Mouse (Mus musculus) adrenal gland, postnatal 36 days (tissue): ENCODE results near the gene Kazald1. TPM values are rescaled to one million over a fixed set of nuclear protein-coding genes. Genes with fewer than 3 reads are reported as not detected.

Source experiments
- DNase-seq, 2 experiments: peaks; one replicate each; pipeline ENCODE4 v3.0.0; 2021; ENCODE audit warnings: mixed read lengths in 1 of 2
- total RNA-seq, 2 experiments: library from RNA; stranded (reverse); gene quantifications; 2 replicates each; pipeline ENCODE4 v1.2.3; 2021

The Kazald1 gene
- total RNA-seq, 2 experiments from 2014 or later, result 3.9 to 6.6 TPM

DNA sequence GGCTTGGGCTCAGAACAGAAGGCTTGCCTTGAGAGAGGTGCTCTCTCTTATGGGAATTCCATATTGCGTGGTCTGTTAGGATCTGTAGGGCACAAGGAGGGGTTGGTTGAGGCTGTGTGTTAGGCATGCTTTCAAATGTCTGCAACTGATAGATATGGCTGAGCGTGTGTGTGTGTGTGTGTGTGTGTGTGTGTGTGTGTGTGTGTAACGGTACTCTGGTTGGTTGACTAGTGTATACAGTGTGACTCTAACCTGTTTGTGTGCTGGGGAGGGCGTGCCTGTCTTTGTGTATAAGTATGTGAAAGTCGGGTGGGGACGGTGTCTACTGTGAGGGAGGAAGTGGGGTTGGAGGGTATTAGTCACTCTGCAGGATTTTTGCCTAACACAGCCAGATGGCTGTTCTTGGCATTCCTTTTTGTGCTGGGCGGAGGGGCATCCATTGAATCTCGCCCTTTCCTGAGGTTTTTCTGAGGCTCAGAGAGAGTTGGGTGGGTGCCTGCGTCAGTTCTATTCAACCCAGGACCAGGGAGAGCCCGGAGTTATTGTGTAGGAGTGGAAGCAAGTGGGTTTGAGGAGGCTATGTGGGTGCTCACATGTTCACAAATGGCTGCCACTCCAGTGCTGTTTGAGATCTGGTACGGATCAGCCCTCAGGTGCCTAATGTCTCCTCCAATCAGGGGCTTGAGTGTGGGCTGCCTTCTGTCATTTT, 27.0 kb upstream of the Kazald1 start:
- DNase-seq, result peak; percentile 53 to 59

DNA sequence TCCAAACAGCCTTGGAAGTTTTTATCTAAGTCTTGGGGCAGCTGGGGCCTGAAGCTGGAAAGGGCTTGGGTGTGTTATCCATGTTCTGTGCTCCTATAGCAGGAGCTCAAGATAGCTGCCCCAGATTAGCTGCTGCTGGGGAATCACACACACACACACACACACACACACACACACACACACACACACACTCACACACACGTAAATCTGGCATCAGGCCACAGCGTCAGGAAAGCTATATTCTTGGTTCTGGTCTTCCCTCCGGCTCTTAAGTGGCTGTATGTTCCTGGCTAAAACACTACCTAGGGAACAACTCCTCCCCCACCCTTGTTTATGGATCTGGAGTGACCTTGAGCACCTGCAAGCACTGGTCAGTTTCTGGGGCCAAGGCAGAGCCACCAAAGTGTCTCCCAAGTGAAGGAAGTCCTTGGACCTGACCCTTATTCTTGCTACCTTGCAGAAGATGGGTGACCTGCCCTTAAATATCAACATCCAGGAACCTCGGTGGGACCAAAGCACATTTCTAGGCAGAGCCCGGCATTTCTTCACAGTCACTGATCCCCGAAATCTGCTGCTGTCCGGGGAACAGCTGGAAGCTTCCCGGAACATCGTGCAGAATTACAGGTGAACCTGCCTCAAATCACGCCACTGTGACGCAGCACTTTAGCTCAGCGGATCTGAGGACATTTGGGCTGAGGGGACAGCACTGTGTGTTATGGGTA, 26.2 kb upstream of the Kazald1 start:
- no peak for DNase-seq

DNA sequence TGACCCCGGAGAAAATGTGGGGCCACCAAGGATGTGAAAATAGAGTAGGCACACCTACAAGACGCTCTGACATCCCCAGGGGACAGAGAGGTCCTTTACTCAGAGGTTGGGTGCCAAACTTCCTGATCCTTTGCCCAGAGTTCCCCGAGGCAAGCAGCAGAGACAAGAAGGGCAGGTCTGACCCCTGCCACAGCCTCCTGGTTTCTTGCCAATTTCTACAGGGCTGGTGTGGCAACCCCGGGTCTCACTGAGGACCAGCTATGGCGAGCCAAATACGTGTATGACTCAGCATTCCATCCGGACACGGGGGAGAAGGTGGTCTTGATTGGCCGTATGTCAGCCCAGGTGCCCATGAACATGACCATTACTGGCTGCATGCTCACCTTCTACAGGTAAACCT, 25.5 kb upstream of the Kazald1 start:
- DNase-seq, result no peak

DNA sequence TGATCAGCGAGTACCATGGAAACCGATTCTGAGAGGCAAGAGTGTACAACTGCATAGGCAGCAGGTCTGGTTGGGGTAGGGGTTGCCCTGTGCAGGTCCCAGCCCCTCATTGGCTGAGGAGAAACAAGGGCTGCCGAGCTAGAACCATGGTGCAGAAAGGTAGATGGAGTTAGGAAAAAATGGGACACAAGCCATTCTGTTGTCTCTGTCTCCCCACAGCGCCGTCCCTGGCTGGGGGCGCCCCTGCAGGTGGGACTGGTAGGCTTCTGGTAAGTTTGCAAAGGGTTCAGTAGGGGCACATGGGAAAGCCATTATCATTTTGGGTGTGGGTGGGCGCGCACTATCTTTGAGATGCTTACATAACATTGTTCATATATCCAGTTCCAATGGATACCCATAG, 21.6 kb upstream of the Kazald1 start:
- no peak for DNase-seq

DNA sequence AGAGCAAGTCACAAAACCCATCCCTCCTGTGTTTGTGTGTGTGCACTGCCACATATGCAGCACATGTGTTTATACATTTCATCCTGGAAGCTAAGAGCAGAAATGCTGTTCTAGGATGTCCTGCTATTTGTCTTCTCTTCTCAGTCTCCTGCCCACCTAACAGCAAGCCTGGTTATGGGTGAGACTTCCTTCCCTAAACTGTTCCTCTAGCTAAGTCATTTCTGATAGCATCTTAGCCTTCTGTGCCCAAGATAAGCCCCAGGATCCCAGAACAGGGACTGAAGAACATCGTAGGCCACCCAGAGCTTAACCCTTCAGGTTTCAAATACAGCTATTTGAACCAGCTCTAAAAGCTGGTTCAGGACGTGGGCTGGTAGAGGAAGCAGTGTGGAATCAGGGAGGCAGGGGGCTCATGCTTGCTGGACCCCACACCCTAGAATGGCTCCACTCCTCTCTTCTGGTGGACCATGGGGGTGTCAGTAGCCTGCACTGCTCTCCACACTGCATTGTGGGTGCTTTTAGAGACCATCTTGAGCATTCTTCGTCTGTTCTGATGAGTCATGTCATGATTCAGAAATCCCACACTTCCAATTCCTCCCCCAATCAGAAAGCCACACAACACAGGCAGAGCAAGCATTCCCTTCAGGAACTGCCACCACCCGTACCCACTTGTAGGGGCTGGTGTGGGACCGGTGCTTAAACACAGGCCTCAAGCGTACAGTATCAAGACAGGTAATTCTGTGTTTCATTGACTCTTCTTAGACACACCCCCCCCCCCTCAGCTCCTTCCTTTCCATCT, 19.9 kb upstream of the Kazald1 start:
- DNase-seq, result peak; percentile 42 to 52

DNA sequence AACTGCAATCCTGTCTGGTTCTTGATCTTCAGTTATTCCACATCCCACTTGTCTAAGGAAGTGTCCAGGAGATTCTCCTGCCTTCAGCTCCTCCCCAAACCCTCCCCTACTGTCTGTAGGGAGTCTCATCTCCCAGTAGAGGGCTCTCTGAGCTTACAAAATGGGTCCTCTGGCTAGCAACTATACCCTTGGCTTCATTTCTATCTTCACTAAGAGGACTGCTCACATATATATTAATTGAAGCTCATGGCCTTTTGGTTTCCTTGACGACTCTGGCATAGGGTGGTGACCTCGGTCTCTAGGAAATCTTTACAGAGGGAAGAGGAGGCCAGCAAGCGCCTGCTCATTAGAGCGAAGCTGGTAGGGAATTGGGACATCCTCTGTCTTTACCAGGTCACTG, 18.7 kb upstream of the Kazald1 start:
- DNase-seq, result peak in 1 of 2 experiments; percentile 59

DNA sequence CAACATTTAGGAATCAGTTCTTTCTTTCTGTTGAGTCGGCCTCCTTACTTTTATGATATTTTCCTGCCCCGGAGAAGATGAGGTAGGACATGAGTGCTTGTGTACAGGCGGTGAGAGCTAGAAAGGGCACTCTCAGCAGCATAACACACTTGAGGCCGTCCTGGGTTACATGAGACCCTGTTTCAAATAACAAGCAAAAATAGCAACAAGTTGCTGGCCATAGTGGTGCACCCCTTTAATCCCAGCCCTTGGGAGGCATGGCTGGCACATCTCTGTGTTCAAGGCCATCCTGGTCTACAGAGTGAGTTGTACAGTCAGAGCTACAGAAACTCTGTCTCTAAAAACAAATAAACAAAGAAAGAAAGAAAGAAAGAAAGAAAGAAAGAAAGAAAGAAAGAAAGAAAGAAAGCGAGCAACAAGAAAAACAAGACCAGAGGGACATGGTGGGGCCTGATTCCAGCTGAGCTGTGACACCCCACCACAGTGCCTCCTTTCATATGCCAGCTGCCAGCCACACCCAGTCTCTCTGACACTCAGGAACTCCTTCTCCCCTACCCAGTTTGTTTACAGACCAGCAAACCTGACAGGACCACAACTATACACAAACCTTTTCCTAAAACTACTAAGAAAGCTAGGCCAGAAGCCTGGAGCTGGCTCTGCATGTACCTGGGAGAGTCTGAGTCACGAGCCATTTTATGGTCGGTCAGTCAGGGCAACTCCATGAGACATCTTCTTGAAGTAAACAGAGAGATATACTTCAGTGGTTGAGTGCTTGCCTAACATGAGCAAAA, 17.9 kb upstream of the Kazald1 start:
- DNase-seq, result no peak

DNA sequence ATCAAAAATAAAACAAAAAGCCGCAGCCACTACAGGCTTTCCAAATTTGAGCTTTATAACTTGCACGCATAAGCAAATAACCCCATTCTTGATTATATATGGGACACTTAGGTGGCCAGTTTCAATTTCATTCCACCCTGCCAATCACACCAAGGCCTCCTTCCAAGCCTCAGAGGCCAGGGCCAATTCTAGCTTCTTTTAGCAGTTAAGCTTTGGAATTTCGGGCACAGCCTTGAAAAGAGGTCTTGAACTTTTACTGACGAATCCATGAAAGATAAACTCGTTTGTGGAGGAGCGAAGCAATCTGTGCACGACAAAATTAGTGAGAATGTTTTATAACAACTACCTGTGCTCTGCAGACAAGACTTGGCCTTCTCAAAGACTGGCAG, 17.3 kb upstream of the Kazald1 start:
- peak; percentile 59 to 63 for DNase-seq

DNA sequence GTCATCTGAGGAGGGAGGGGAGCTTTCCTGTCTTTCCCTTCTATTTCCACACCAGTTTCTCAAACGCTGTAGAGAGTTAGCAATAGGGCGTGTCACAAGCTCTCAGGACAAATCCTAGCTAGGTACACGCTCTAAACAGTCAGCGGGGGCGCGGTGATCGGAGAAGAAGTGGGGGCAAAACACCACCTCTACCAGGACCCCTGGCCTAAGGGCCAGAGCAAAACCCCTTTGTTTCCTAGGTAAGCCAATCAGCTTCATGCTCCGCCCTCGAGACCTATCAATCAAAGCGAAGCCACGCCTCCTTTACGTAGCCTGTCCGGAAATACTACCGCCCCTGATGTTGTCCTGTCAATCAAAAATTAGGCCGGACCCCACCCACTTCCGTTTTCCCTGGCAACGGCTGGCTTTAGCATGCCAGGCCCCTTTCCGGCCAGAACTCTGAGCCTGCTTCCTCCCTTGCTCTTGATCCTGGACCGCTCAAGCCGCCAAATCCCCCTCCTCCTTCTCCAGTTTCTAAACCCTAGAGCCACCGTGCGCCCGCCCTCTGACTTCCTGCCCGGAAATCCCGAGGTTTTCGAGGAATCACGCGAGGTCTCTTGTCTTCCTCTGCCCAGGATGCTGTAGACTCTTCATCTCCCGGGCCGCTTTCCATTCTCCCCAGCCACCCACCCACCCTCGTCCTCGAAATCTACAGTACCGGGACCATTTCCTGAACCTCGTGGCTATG, 16.8 kb upstream of the Kazald1 start:
- DNase-seq, result peak; percentile 91 to 92

DNA sequence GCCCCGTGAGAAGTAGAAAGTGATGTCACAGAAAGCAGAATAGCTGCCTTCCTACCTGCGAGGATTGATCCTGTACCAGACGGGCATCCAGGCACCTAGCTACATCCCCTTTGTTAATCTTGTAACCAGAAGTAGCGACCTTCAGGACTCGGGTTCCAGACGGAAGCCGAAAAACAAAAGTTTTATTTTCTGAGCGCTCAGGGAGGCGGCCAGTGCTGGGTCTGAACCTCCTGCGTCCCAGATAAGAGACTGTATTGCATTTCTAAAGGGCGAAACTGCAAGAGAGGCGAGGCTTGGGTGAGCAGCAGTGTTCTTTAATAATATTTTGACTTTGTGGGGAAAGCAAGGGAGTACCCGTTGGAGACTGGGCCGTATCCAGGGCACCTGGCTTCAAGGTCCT, 16.2 kb upstream of the Kazald1 start:
- DNase-seq, result no peak

DNA sequence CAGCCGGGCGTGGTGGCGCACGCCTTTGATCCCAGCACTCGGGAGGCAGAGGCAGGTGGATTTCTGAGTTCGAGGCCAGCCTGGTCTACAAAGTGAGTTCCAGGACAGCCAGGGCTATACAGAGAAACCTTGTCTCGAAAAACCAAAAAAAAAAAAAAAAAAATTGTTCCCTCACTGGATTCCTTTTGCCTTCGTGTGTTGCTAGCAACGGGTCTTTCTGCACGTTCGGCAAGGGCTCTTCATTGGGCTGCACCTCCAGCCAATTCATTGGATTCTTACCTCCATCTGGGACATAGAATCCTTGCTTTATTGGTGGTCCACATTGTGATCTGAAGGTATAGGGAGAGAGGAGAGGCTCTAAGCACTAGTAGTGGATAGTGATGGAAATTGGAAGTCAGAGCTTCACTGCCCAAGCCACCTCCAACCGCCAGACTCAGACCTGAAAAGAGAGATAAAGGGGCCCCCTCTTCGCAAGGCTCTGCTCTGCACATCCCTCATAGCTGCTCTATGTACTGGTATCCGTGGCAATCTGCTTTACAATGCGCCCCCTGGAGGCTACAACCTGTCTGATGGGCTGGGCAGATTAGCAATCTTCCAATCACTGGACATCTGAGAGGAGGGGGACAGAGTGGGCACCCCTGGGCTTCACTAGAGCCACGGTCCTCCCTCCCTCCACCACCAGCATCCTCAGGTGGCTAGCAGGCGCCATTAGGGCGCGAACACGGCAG, 11.3 kb upstream of the Kazald1 start:
- peak; percentile 75 to 83 for DNase-seq

DNA sequence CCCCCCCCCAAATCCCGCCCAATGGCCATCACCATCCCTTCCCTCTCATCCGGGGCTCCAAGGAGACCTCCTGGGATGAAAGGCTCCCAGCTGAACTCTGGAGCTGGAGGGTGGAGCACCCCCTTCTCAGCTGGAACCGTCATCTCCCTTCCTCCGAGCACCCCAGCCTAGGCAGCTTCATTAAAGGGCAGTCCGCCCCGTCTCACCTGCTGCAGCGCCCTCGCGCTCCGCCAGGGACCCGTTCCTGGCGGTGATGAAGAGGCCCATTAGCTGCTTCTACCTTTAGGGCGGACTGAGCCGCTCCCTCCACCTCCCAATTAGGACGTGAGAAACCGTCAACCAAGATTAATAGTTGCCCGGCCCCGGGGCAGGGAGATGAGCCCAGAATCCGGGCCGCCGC, 9.8 kb upstream of the Kazald1 start:
- no peak for DNase-seq

DNA sequence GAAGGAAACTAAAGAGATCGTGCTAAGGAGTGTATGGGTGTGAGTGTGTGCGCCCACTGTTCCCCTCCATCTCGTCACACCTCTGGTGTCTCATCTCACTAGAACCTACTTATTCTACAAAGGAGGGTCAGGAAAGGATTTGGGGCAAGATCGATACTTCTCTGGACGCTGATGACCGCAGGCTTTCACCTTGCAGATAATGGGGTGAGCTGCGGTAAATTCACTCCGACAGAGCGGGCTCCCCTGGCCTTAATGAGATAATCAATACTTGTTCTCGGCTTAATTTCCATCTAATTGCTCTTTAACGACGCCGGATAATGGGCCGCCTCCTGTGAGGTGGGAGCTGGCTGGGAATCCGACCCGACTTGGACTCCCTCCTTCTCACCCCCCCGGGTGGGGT, 7.9 kb upstream of the Kazald1 start:
- DNase-seq, result no peak

DNA sequence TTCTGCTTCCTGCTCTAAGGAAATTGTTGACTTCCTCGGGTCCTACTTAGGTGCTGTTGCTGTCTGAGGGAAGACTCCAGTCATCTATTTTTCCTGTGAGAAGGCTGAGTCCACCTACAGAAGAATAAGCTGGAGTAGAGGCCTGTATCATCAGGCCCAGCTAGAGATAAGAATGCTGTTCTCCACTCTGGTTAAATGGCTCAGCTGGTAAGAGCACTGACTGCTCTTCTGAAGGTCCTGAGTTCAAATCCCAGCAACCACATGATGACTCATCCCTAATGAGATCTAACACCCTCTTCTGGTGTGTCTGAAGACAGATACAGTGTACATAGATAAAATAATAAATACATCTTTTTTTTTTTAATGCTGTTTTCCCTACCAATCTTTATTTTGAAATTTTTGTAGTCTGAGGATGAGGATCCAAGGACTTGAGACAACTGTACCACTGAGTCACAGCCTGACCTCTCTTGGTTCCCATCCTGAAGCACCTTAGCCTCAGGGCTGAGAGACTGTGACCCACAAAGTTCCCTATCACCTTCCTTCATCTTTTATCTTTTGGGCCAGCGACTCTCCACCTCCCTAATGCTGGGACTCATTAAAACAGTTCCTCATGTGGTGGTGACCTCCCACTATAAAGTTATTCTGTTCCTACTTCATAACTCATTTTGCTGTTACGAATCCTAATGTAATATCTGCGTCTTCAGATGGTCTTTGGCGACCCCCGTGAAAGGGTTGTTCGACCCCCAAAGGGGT, 7.1 kb upstream of the Kazald1 start:
- no peak for DNase-seq

DNA sequence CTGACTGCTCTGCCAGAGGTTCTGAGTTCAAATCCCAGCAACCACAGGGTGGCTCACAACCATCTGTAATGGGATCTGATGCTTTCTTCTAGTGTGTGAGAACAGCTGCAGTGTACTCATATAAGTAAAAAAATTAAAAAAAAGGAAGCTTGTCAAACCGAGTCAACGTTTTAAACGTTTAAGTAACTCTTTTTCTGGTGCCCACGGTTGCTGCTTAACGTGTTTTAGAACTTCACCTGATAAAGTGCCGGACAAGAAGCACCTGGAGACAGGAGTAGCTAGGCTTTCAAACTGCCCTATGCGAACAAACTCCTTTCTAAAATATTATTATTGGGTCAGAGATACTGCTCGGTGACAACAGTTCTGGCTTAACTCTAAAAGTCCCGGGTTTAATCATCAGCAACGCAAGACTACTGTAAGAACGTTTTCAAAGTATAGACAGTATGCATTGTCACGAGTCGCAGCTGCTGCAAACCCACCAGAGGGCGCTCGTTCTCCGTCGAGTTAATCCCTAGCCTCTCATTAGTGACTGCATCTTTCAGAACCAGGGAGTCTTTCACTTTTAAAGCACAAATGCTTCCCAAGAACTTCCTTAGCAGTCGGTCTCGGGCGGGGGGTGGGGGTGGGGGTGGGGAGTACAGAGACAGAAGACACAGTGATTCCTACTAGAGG, 1.0 kb upstream of the Kazald1 start:
- peak; percentile 90 to 93 for DNase-seq

DNA sequence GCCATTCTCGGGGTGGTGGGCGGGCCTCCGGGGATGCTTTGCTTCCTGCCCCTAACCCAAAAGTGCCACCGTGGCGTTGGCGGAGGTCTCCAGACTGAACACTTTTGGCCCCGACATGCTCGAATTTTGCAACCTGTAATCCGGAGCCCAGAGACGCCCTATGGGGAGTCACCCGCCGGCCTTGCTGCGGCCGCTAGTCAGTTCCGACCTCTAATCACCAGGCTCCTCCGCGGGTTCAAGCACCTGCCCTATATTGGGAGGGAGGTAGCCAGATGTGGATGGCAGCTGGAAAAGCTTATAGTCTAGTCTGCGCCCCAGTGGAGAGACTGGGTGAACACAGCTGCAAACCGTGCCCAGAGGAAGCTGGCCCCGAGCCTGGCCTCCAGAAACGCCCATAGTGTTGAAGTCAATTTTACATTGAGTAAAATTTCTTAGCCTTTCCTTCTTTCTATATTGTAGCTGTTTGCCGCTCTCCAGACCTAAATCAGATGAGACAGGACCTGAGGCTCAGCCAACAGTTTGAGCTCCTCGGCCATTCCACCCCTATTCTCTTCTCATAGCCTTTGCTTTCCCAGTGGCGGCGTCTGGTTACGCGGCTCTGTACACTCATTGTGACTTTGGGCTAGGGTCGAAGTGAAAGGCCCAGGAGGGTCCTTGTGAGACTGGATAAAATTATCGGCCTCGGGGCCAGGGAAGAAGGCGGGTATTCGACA, 438 bp downstream of the Kazald1 start:
- DNase-seq, result no peak

DNA sequence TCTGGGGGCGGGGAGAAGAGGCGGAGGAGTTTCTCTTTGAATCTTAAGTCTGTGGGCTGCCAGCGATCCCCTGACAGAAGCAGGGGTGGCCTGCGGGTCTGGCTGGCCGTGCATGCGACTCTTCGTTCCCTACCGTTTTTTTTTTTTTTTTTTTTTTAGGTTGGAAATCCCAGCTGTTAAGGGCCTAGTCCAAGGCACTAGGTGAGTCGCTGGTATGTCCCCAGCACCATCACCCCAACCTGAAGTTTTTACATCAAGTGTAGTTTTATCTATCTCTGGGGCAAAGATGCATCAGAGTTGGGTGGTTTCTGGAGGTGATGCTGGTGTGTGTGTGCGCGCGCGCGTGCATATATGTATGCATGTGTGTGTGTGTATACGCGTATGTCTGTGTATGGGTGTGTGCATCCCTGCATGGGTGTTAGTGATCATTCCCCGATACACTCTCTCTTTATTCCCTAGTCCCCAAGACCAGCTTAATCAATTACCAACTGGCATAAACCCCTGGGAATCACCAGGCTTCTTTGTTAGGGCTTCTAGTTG, 1.1 kb downstream of the Kazald1 start:
- no peak for DNase-seq
